Mouse (Mus musculus) v-Abl transformed pro-B cells (cell line): ENCODE results near the gene Gm21746.
"Not testable (repeated sequence)": the region's sequence is repeated elsewhere in the genome, so short reads cannot be mapped to it uniquely, and the experiment has no call there.

Source experiments
- in situ Hi-C, 2 experiments: fragments of 400-800 bp; cut with MboI; formaldehyde crosslinking; loops; one replicate each; pipeline ENCODE4 v1.15.1; 2025; ENCODE audit not compliant: unreplicated experiment in 2 of 2

Gm21746 gene

GRCm38 (mm10) chrY:6237895-6238294, at the start of gene Gm21746:
TSS of gene Gm21746 (minus strand) at chrY:6237995.
- in situ Hi-C loops, result not testable (repeated sequence)

GRCm38 (mm10) chrY:6266798-6267197, 29.0 kb upstream of the Gm21746 start, which contains the start of gene Gm20873:
TSS of gene Gm20873 (plus strand) at chrY:6267098.
- in situ Hi-C loops, result not testable (repeated sequence)
